Mouse (Mus musculus) stomach, postnatal 0 days (tissue): ENCODE measurements around the gene Atp1a2. TPM values are rescaled to one million over a fixed set of nuclear protein-coding genes. Genes with fewer than 3 reads are reported as not detected.
A peak's percentile ranks its signal among the peaks of the same experiment; 100 is the strongest.

Experiments used
- ATAC-seq: fragments of 200-750 bp; cut with Nextera tagmentation; 2 replicates; pipeline ENCODE4 v1.8.0; 2017; ENCODE audit not compliant: low FRiP score, low TSS enrichment
- DNase-seq: peaks from one replicate; pipeline ENCODE4 v3.0.0-alpha.2; 2016; ENCODE audit warnings: low spot score
- H3K27ac ChIP-seq: fragments of 300-500 bp; sonication (generic); replicated peaks from 2 replicates; pipeline ENCODE4 v1.5.1; 2014; ENCODE audit warnings: mild to moderate bottlenecking, control low read depth
- H3K27me3 ChIP-seq: fragments of 300-500 bp; sonication (generic); 2 replicates; pipeline ENCODE4 v1.6.1; 2014; ENCODE audit warnings: low read length; ENCODE audit not compliant: control insufficient read depth, insufficient read depth
- H3K36me3 ChIP-seq: fragments of 300-500 bp; sonication (generic); 2 replicates; pipeline ENCODE4 v1.6.1; 2014; ENCODE audit warnings: low read length, mixed read lengths; ENCODE audit not compliant: control insufficient read depth, insufficient read depth
- H3K4me1 ChIP-seq: fragments of 300-500 bp; sonication (generic); replicated peaks from 2 replicates; pipeline ENCODE4 v1.6.1; 2014; ENCODE audit warnings: antibody characterized with exemption; ENCODE audit not compliant: control insufficient read depth, insufficient read depth
- H3K4me2 ChIP-seq: fragments of 300-500 bp; sonication (generic); replicated peaks from 2 replicates; pipeline ENCODE4 v1.6.1; 2014; ENCODE audit warnings: low read depth, mild to moderate bottlenecking, control low read depth, moderate library complexity
- H3K4me3 ChIP-seq: fragments of 300-500 bp; sonication (generic); 2 replicates; pipeline ENCODE4 v1.5.1; 2014; ENCODE audit warnings: low read depth, low read length, control low read depth
- H3K9ac ChIP-seq: fragments of 300-500 bp; sonication (generic); 2 replicates; pipeline ENCODE4 v1.6.1; 2014; ENCODE audit warnings: mild to moderate bottlenecking, low read length, control low read depth, mixed read lengths
- H3K9me3 ChIP-seq: fragments of 300-500 bp; sonication (generic); 2 replicates; pipeline ENCODE4 v1.6.1; 2016; ENCODE audit warnings: low read length; ENCODE audit not compliant: control insufficient read depth
- CTCF ChIP-seq: IDR thresholded peaks from 2 replicates; pipeline ENCODE4 v1.5.1; 2016; ENCODE audit warnings: antibody characterized with exemption, low read depth, mild to moderate bottlenecking, moderate library complexity
- EP300 ChIP-seq: optimal IDR thresholded peaks from 2 replicates; pipeline ENCODE3; 2016; ENCODE audit warnings: antibody characterized with exemption
- WGBS: fragments of 180-500 bp; shearing (Covaris S2); extraction: QIAGEN DNeasy Blood & Tissue Kit; methylation state at CpG from one replicate; pipeline ENCODE4 v1.1.7; 2014; 5-methylcytosine and 5-hydroxymethylcytosine counted together
- polyA plus RNA-seq: library from polyadenylated mRNA; unstranded; fragments of >200 nt; fragmentation: Nextera tagmentation; extraction: Ambion mirVana; gene quantifications from 2 replicates; pipeline ENCODE4 v1.2.1, GENCODE M21; 2015

The Atp1a2 gene
- polyA plus RNA-seq, 1 experiment from 2014 or later, result 3.1 TPM

GRCm38 (mm10) chr1:172309699-172310398 is 12.0 kb upstream of the Atp1a2 start:
- ATAC-seq (peak; percentile 65), DNase-seq (peak; percentile 93)
- Histone ChIP-seq H3K9me3 (no peaks in the 10 kb centered on the region), H3K4me3 (peak overlapping the region; percentile 31), H3K4me1 (peaks cover 4% of the 10 kb centered on the region), H3K9ac (peak overlapping the region; percentile 65), H3K27ac (peak overlapping the region; percentile 97), H3K27me3 (no peaks in the 10 kb centered on the region), H3K4me2 (peak overlapping the region; percentile 60), H3K36me3 (no peaks in the 10 kb centered on the region)
- 2% methylated on average over 14 of the region's 14 CpGs for WGBS
- TF ChIP-seq EP300 (no peak), CTCF (peak; percentile 94)

- TF ChIP-seq CTCF (no peak), EP300 (no peak)
- no peak overlapping the region for H3K4me2 ChIP-seq
- H3K9ac ChIP-seq, result no peak overlapping the region
- H3K9me3 ChIP-seq, result no peaks in the 10 kb centered on the region
- no peak for DNase-seq
- no peak for ATAC-seq
- 83% methylated on average over 1 of the region's 1 CpGs for WGBS
- H3K27ac ChIP-seq, result peak overlapping the region; percentile 88
- H3K4me3 ChIP-seq, result no peak overlapping the region
- H3K36me3 ChIP-seq, result no peaks in the 10 kb centered on the region
- peaks cover 4% of the 10 kb centered on the region for H3K4me1 ChIP-seq
- H3K27me3 ChIP-seq, result no peaks in the 10 kb centered on the region
Observed at GRCm38 (mm10) chr1:172308409-172308808, 10.5 kb upstream of the Atp1a2 start.

GRCm38 (mm10) chr1:172307936-172308335 is 10.1 kb upstream of the Atp1a2 start:
- DNase-seq, result peak; percentile 85
- H3K4me3 ChIP-seq, result no peak overlapping the region
- H3K27me3 ChIP-seq, result no peaks in the 10 kb centered on the region
- peak; percentile 84 for ATAC-seq
- 48% methylated on average over 10 of the region's 10 CpGs for WGBS
- no peak overlapping the region for H3K4me2 ChIP-seq
- H3K27ac ChIP-seq, result peak overlapping the region; percentile 88
- no peak overlapping the region for H3K9ac ChIP-seq
- no peak for TF ChIP-seq EP300
- TF ChIP-seq CTCF, result no peak
- peaks cover 2% of the 10 kb centered on the region for H3K4me1 ChIP-seq
- H3K9me3 ChIP-seq, result no peaks in the 10 kb centered on the region
- no peaks in the 10 kb centered on the region for H3K36me3 ChIP-seq

GRCm38 (mm10) chr1:172306885-172307284 is 9.0 kb upstream of the Atp1a2 start:
- Histone ChIP-seq H3K4me1 (no peaks in the 10 kb centered on the region), H3K4me3 (no peak overlapping the region), H3K9ac (no peak overlapping the region), H3K9me3 (no peaks in the 10 kb centered on the region), H3K36me3 (no peaks in the 10 kb centered on the region), H3K27ac (0 out of 2 replicates have a peak overlapping the region, but pooled peaks have one; percentile 88), H3K4me2 (no peak overlapping the region), H3K27me3 (no peaks in the 10 kb centered on the region)
- ATAC-seq, result no peak
- no peak for TF ChIP-seq CTCF
- TF ChIP-seq EP300, result no peak
- no peak for DNase-seq
- 70% methylated on average over 6 of the region's 6 CpGs for WGBS

GRCm38 (mm10) chr1:172306196-172306595 is 8.3 kb upstream of the Atp1a2 start:
- 69% methylated on average over 4 of the region's 4 CpGs for WGBS

GRCm38 (mm10) chr1:172305635-172306034 is 7.8 kb upstream of the Atp1a2 start:
- H3K4me1 ChIP-seq, result no peaks in the 10 kb centered on the region
- DNase-seq (no peak), ATAC-seq (no peak)
- no peak overlapping the region for H3K9ac ChIP-seq
- H3K36me3 ChIP-seq, result no peaks in the 10 kb centered on the region
- no peak overlapping the region for H3K4me2 ChIP-seq
- H3K9me3 ChIP-seq, result no peaks in the 10 kb centered on the region
- 74% methylated on average over 3 of the region's 3 CpGs for WGBS
- H3K27ac ChIP-seq, result no peak overlapping the region
- no peaks in the 10 kb centered on the region for H3K27me3 ChIP-seq
- H3K4me3 ChIP-seq, result no peak overlapping the region
- TF ChIP-seq EP300 (no peak), CTCF (peak; percentile 53)

More at GRCm38 (mm10) chr1:172306196-172306595, 8.3 kb upstream of the Atp1a2 start:
- Histone ChIP-seq H3K27me3 (no peaks in the 10 kb centered on the region), H3K4me3 (no peak overlapping the region), H3K27ac (no peak overlapping the region), H3K9me3 (no peaks in the 10 kb centered on the region), H3K36me3 (no peaks in the 10 kb centered on the region), H3K9ac (no peak overlapping the region), H3K4me1 (no peaks in the 10 kb centered on the region), H3K4me2 (no peak overlapping the region)
- DNase-seq (no peak), ATAC-seq (no peak)
- TF ChIP-seq CTCF, result no peak
- no peak for TF ChIP-seq EP300
